ENCODE assay signal across 16 mouse cellular contexts in the genomic region with DNA sequence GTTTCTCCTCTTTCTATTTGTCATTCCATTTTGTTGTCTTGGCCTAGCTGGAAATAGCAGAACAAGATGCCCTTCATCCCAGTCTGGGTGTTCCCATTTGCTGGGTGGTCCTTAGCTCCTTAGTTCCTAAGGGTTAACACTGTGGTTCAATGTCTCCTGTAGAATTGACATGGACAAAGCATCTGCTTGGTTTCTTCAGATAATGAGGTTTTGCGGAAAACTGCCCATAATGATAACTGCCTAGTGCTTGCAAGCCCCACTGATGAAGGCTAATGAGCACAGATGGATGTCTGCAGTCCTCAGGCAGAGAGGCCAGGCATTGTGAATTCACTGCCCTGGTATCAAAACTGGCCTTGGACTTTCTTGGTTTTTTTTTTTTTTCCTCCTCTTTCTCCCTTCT.
"Had no signal": no experiment of that assay in that cellular context is flagged by ENCODE, and none has a peak within 500 bp of the region (broad histone marks: within the 10 kb centered on the region; RNA-seq: fewer than 3 reads in every experiment).

No protein-coding gene starts in this region.

- H3K27ac ChIP-seq: neural tube, embryonic 12.5 days; neural tube, embryonic 13.5 days; neural tube, embryonic 15.5 days; stomach, embryonic 15.5 days; stomach, postnatal 0 days had no signal

- H3K9ac ChIP-seq: neural tube, embryonic 12.5 days; neural tube, embryonic 13.5 days; neural tube, embryonic 15.5 days; stomach, embryonic 15.5 days had no signal

- H3K27me3 ChIP-seq: neural tube, embryonic 12.5 days; neural tube, embryonic 13.5 days; neural tube, embryonic 15.5 days; stomach, embryonic 15.5 days had no signal

- H3K4me2 ChIP-seq: neural tube, embryonic 12.5 days; neural tube, embryonic 13.5 days; neural tube, embryonic 15.5 days; stomach, embryonic 15.5 days had no signal

- H3K4me3 ChIP-seq: neural tube, embryonic 12.5 days; neural tube, embryonic 13.5 days; neural tube, embryonic 15.5 days; stomach, embryonic 15.5 days had no signal

- H3K4me1 ChIP-seq: neural tube, embryonic 12.5 days; neural tube, embryonic 13.5 days; neural tube, embryonic 15.5 days; stomach, embryonic 15.5 days had no signal

- H3K9me3 ChIP-seq: neural tube, embryonic 12.5 days; neural tube, embryonic 13.5 days; neural tube, embryonic 15.5 days; stomach, embryonic 15.5 days had no signal

- H3K36me3 ChIP-seq: neural tube, embryonic 12.5 days; neural tube, embryonic 13.5 days; neural tube, embryonic 15.5 days; stomach, embryonic 15.5 days had no signal

- DNase-seq: right cerebral cortex, adult 18-20 months; right cerebral cortex, postnatal 14 days; right cerebral cortex, postnatal 25 days; right cerebral cortex, postnatal 4 days; spleen, adult 18-20 months; thymus, adult 18-20 months; thymus, adult 2 months; thymus, postnatal 14 days; thymus, postnatal 25 days; thymus, postnatal 36 days; thymus, postnatal 4 days had no signal
